Mouse (Mus musculus) lung, adult 2 months (tissue): ENCODE data around the gene Cd101. TPM values are rescaled to one million over a fixed set of nuclear protein-coding genes. Genes with fewer than 3 reads are reported as not detected.
A peak's percentile ranks its signal among the peaks of the same experiment; 100 is the strongest.

Experiments
- DNase-seq: peaks from one replicate; pipeline ENCODE4 v3.0.0; 2022
- H3K4me1 ChIP-seq: fragments of 200-500 bp; 2 replicates; pipeline ENCODE4 v1.6.1; 2011; ENCODE audit warnings: low read length; ENCODE audit not compliant: control insufficient read depth, insufficient read depth
- H3K4me3 ChIP-seq: fragments of 200-500 bp; replicated peaks from 2 replicates; pipeline ENCODE3; 2011; ENCODE audit warnings: low read depth, mild to moderate bottlenecking, control low read depth, low read length; ENCODE audit errors: extremely low read depth
- CTCF ChIP-seq: fragments of 200-500 bp; IDR thresholded peaks from 2 replicates; pipeline ENCODE4 v1.5.1; 2011; ENCODE audit warnings: mild to moderate bottlenecking, low read length, control low read depth; ENCODE audit not compliant: insufficient read depth
- POLR2A ChIP-seq: fragments of 200-500 bp; IDR thresholded peaks from 2 replicates; pipeline ENCODE4 v1.6.1; 2011; ENCODE audit warnings: low read depth, mild to moderate bottlenecking, control low read depth, low read length, borderline replicate concordance; ENCODE audit errors: extremely low read depth
- WGBS: fragments of 180-500 bp; shearing (Covaris S2); methylation state at CpG from one replicate; pipeline ENCODE4 v1.1.7; 2018; 5-methylcytosine and 5-hydroxymethylcytosine counted together
- polyA plus RNA-seq: library from polyadenylated mRNA; depleted of rRNA; stranded (reverse); fragments of >200 nt; gene quantifications from 2 replicates; pipeline ENCODE4 v1.2.3, GENCODE M21; 2012

The Cd101 gene
- polyA plus RNA-seq, 1 experiment = 1.8 TPM

DNA sequence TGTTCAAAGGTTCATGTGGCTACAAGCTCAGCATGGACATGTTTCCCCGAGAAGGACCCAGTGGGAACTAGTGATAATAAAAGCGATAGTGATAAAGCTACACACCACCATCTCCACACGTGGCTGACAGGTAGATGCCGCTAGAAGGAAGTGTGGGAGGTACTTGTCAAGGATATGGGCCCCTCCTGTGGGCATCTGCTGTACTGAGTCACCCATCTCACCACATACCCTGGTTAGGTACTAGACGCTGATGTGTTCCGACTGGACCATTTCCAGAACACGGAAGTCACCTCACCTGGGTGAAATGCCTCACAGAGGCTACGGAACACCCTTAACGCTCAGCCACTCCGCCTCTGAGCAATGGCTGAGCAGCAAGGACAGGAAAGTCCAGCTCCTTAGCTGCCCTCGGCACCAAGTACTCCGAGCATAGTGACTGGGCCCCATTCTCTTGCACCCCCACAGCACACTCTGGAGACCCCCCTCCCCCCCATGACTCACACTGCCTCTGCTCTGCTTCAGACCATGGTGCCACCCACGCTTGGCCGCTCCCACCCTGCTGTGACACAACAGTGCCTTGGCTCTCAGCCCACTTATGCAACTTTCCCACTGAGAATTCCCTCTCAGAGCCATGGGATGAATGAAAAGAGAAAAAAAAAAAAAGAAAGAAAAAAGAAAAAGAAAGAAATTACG is 18.4 kb upstream of the Cd101 start:
- TF ChIP-seq CTCF (no peak), POLR2A (no peak)
- DNase-seq = peak; percentile 70

DNA sequence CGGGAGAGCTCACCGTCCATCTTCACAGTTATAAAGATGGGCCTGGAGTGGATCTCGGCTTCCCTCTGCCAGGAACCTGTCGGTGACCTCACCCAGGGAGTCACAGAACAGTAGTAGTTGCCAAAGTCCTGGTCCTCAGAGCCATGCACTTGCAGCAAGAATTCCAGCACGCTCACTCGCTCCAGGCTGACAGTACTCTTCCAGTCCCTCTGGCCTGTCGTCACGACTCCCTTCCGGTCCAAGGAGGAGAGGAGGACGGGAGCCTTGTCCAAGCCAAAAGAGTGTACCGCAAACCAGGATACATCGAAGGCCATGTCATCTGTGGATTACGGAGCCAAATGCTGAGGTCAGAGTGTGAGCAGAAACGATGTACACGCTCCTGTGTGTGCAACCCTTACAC is 16.1 kb upstream of the Cd101 start:
- WGBS = 77% methylated on average over 15 of the region's 15 CpGs
- DNase-seq = no peak
- TF ChIP-seq POLR2A = no peak
- TF ChIP-seq CTCF = no peak
- Histone ChIP-seq H3K4me1 (0 out of 2 replicates have a peak, but pooled peaks cover 3% of the 10 kb centered on the region), H3K4me3 (no peak overlapping the region)

More for the DNA sequence above, 18.4 kb upstream of the Cd101 start:
- Histone ChIP-seq H3K4me3 (no peak overlapping the region), H3K4me1 (0 out of 2 replicates have a peak, but pooled peaks cover 3% of the 10 kb centered on the region)
- 56% methylated on average over 15 of the region's 15 CpGs for WGBS

DNA sequence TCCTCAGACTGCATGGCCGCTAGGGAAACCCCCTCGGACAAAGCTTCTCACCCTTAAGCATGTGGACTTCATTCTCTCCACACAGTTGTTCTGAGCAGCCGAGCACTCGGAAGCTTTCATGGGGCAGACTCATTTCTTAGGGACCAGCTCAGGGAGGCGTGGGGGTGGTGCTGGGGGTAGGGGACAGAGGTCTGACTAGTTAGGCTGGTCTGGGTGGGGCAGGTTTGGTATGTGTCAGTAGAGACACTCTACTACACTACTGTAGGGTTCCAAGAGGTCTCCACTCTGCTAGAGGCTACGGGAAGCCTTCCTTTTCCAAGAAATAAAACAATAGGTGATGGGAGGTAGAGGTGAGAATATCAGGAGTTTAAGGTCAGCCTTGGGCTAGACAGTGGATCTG is 15.3 kb upstream of the Cd101 start:
- 74% methylated on average over 6 of the region's 6 CpGs for WGBS
- TF ChIP-seq CTCF = no peak
- no peak for TF ChIP-seq POLR2A
- Histone ChIP-seq H3K4me1 (0 out of 2 replicates have a peak, but pooled peaks cover 3% of the 10 kb centered on the region), H3K4me3 (no peak overlapping the region)
- no peak for DNase-seq

DNA sequence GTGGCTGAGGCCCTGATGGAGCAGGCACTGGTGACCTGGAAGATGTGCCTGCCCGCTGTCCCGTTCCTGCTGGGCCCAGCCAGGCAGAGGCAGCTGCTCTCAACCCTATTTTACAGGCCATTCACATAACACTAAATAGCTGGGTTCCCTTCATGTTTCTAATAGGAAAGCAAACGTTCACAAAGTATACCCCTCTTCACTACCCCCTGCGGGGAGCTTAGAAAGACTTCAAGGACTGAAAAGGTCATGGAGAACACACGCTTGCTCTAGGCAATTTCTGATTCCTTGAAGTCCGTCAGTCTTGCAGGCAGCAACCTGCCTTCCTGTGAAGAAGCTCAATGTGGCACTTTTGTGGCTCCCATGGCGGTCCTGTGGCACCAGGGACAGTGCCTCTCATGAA is 12.6 kb upstream of the Cd101 start:
- TF ChIP-seq POLR2A (no peak), CTCF (no peak)
- Histone ChIP-seq H3K4me3 (no peak overlapping the region), H3K4me1 (no peaks in the 10 kb centered on the region)
- no peak for DNase-seq
- WGBS = 91% methylated on average over 7 of the region's 7 CpGs

DNA sequence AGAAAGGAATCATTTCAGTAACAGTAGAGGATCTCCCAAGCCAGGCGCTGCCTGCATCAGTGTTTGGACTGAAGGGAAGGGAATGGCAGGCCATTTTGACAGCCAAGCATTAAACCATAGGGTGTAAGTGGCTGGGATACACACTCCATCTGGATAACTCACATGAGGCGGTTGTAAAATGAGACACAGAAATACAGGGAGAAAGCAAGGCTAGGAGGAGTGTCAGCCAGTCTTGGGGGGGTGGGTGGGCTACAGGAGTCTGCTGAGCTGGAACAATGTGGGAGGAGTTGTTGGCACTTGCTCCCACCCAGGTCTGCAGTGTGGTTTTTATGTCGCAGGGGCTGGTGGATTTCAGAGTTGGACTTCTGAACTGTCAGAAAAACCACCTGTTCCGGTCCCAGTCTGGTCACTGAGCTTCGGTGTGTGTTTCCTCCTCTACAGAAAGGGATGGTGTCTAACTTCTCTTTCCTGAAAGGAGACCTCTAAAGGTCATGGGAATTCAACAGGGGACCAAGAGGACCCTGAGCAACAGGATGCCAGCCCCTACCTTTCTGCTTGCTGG is 8.7 kb upstream of the Cd101 start:
- DNase-seq = no peak
- TF ChIP-seq CTCF = no peak
- no peak for TF ChIP-seq POLR2A
- no peak overlapping the region for H3K4me3 ChIP-seq
- 83% methylated on average over 5 of the region's 5 CpGs for WGBS
- H3K4me1 ChIP-seq = peaks cover 12% of the 10 kb centered on the region

DNA sequence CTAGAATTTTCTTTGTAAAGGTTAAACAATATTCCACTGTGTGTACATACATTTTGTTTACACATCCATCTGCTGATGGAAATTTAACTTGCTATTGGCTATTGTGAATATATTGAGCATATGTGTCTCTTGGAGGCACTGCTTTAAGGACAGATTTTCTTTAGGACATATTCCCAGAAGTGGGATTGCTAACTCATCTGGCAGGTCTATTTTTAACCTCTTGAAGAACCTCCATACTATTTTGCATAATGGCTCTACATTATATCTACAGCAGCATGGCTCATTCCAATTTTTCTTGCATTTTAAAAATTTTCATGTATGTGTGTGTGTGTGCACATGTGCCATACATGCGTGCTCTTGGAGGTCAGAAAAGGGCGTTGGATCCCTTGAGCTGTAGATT is 6.6 kb upstream of the Cd101 start:
- Histone ChIP-seq H3K4me3 (no peak overlapping the region), H3K4me1 (peaks cover 17% of the 10 kb centered on the region)
- DNase-seq = no peak
- WGBS = 99% methylated on average over 2 of the region's 2 CpGs
- TF ChIP-seq POLR2A (no peak), CTCF (no peak)

DNA sequence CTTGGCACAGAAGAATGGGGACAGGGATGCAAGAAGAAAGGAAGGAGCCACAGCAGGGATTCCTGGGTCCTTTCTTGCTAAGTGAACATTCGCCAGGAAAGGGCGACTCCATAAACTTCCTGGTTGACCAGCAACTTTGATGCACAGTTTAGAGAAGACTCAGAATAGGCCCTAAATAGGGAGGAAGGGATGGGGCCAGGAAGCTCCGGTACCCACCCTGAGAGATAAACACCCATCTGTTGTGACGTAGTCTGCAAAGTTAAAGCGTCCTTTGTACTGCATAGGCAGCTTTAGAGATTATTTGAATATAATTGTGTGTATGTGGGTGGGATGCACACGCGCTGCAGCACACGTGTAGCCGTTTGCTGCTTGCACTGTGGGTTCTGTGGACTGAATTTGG is 5.2 kb upstream of the Cd101 start:
- Histone ChIP-seq H3K4me1 (peaks cover 18% of the 10 kb centered on the region), H3K4me3 (no peak overlapping the region)
- 56% methylated on average over 9 of the region's 9 CpGs for WGBS
- no peak for DNase-seq
- no peak for TF ChIP-seq CTCF
- no peak for TF ChIP-seq POLR2A

DNA sequence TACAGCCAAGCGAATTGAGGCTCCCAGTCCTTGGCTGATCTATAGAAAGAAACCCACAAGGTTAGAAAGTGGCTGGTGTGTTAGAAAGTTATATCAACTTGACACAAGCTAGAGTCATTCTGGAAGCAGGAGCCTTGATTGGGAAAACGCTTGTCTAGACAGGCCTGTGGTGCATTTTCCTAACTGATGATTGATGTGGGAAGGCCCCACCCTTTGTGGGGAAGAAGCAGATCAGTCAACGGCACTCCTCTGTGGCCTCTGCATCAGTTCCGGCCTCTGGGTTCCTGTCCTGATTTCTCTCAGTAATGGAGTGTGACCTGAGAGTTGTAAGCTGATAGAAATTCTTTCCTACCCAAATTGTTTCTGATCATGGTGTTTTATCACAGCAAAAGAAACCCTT is 4.3 kb upstream of the Cd101 start:
- no peak for DNase-seq
- Histone ChIP-seq H3K4me3 (no peak overlapping the region), H3K4me1 (peaks cover 18% of the 10 kb centered on the region)
- WGBS = 43% methylated on average over 4 of the region's 4 CpGs
- TF ChIP-seq POLR2A (no peak), CTCF (no peak)

DNA sequence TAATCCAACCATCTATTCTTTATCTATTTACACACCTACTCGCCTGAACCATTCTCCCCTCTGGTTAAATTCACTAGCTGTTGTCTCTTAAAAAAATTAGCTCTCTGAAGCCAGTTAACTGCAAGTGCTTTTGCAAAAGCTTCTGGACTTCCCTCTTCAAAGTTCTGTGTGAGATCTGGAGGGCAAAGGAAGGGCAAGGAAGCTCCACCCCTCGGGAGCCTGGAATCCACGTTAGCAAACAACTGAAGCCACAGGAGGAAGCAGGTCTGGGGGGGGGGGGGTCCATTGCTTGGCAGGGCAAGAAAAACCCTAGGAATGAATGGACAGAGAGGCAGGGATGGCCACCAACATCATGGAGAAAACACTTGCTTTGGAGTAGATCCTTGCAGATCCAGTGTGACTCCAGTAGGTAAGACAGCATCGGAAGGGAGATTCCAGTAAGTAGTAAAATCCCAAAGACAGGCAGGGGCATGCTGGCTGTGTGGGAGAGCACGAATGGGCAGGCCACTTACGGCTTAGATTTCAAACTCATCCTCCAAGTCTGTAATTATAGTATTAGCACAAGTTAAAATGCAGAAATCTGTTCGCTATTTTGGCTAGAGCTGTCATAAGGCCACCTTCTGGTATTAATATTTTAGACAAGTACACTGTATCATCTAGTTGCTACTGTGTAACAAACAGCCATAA is 2.2 kb upstream of the Cd101 start:
- TF ChIP-seq POLR2A (no peak), CTCF (no peak)
- H3K4me3 ChIP-seq = no peak overlapping the region
- 46% methylated on average over 7 of the region's 7 CpGs for WGBS
- DNase-seq = no peak
- peaks cover 18% of the 10 kb centered on the region for H3K4me1 ChIP-seq
